Mouse (Mus musculus) erythroid progenitor cell, adult 5-6 weeks (primary cell): ENCODE measurements around the gene Apol10b. TPM values are rescaled to one million over a fixed set of nuclear protein-coding genes. Genes with fewer than 3 reads are reported as not detected.

Experiments used
- total RNA-seq, 2 experiments: library from RNA; stranded (forward) in 1 of 2; stranded (reverse) in 1 of 2; fragments of 150-400 nt in 1 of 2; fragments of 186-747, 209-891 nt in 1 of 2; gene quantifications; 2 replicates each; pipeline versions ENCODE4 v1.2.3 to v1.2.4; 2015 to 2017; ENCODE audit warnings: low replicate concordance in 2 of 2

Apol10b gene
- total RNA-seq, 2 experiments from 2014 or later = not detected

Other genes with a start within 250 kb of the Apol10b start
- not detected in 2 replicates for gene Apol7a, start 197.0 kb downstream of the Apol10b start, total RNA-seq (2015; ENCODE audit: low replicate concordance)
- gene Apol7a, start 197.0 kb downstream of the Apol10b start, total RNA-seq (2017; ENCODE audit: low replicate concordance) = not detected in 2 replicates
- not detected in 2 replicates for gene Apol9a, start 185.0 kb downstream of the Apol10b start, total RNA-seq (2015; ENCODE audit: low replicate concordance)
- under 0.01 TPM in 1 of 2 replicates, not detected in the other for gene Apol9a, start 185.0 kb downstream of the Apol10b start, total RNA-seq (2017; ENCODE audit: low replicate concordance)
- not detected in 2 replicates for gene Apol7b, start 148.6 kb downstream of the Apol10b start, total RNA-seq (2015; ENCODE audit: low replicate concordance)
- gene Apol7b, start 148.6 kb downstream of the Apol10b start, total RNA-seq (2017; ENCODE audit: low replicate concordance) = not detected in 2 replicates
- 2.9 and 4.0 TPM in 2 replicates for gene Apol10a, start 119.1 kb downstream of the Apol10b start, total RNA-seq (2015; ENCODE audit: low replicate concordance)
- 3.1 and 7.3 TPM in 2 replicates for gene Apol10a, start 119.1 kb downstream of the Apol10b start, total RNA-seq (2017; ENCODE audit: low replicate concordance)
- gene Apol11a, start 87.9 kb downstream of the Apol10b start, total RNA-seq (2015; ENCODE audit: low replicate concordance) = 18.4 and 21.0 TPM in 2 replicates
- 75.1 and 111 TPM in 2 replicates for gene Apol11a, start 87.9 kb downstream of the Apol10b start, total RNA-seq (2017; ENCODE audit: low replicate concordance)
- gene Apol7c, start 62.8 kb downstream of the Apol10b start, total RNA-seq (2015; ENCODE audit: low replicate concordance) = 6.1 TPM in 1 of 2 replicates, not detected in the other
- gene Apol7c, start 62.8 kb downstream of the Apol10b start, total RNA-seq (2017; ENCODE audit: low replicate concordance) = 0.26 TPM in 1 of 2 replicates, not detected in the other
- not detected in 2 replicates for gene 1700025B11Rik, start 34.2 kb downstream of the Apol10b start, total RNA-seq (2015; ENCODE audit: low replicate concordance)
- gene 1700025B11Rik, start 34.2 kb downstream of the Apol10b start, total RNA-seq (2017; ENCODE audit: low replicate concordance) = not detected in 2 replicates
- not detected in 2 replicates for gene Gm36245, start 3.1 kb upstream of the Apol10b start, total RNA-seq (2015; ENCODE audit: low replicate concordance)
- not detected in 2 replicates for gene Gm36245, start 3.1 kb upstream of the Apol10b start, total RNA-seq (2017; ENCODE audit: low replicate concordance)
- gene Apol11b, start 47.2 kb upstream of the Apol10b start, total RNA-seq (2015; ENCODE audit: low replicate concordance) = 138 and 145 TPM in 2 replicates
- 338 and 373 TPM in 2 replicates for gene Apol11b, start 47.2 kb upstream of the Apol10b start, total RNA-seq (2017; ENCODE audit: low replicate concordance)
- gene Apol7e, start 102.7 kb upstream of the Apol10b start, total RNA-seq (2015; ENCODE audit: low replicate concordance) = 0.84 TPM in 1 of 2 replicates, not detected in the other
- gene Apol7e, start 102.7 kb upstream of the Apol10b start, total RNA-seq (2017; ENCODE audit: low replicate concordance) = not detected in 2 replicates
- gene Apol9b, start 132.9 kb upstream of the Apol10b start, total RNA-seq (2015; ENCODE audit: low replicate concordance) = 1.1 TPM in 1 of 2 replicates, not detected in the other
- not detected in 2 replicates for gene Apol9b, start 132.9 kb upstream of the Apol10b start, total RNA-seq (2017; ENCODE audit: low replicate concordance)
- 160 and 228 TPM in 2 replicates for gene Apol8, start 160.9 kb upstream of the Apol10b start, total RNA-seq (2015; ENCODE audit: low replicate concordance)
- 210 and 246 TPM in 2 replicates for gene Apol8, start 160.9 kb upstream of the Apol10b start, total RNA-seq (2017; ENCODE audit: low replicate concordance)
- gene Myh9, start 246.1 kb upstream of the Apol10b start, total RNA-seq (2015; ENCODE audit: low replicate concordance) = 104 and 105 TPM in 2 replicates
- gene Myh9, start 246.1 kb upstream of the Apol10b start, total RNA-seq (2017; ENCODE audit: low replicate concordance) = 198 and 213 TPM in 2 replicates